Mouse (Mus musculus) liver, adult 2 months (tissue): ENCODE results near the gene Scgb3a1.

Experiments used
- CTCF ChIP-seq: fragments of 200-500 bp; IDR thresholded peaks from 2 replicates; pipeline ENCODE4 v1.5.1; 2011; ENCODE audit warnings: low read depth, low read length, control low read depth
- POLR2A ChIP-seq: fragments of 200-500 bp; IDR thresholded peaks from 2 replicates; pipeline ENCODE4 v1.6.1; 2011; ENCODE audit warnings: low read length, control low read depth; ENCODE audit not compliant: insufficient read depth; ENCODE audit errors: extremely low read depth

DNA sequence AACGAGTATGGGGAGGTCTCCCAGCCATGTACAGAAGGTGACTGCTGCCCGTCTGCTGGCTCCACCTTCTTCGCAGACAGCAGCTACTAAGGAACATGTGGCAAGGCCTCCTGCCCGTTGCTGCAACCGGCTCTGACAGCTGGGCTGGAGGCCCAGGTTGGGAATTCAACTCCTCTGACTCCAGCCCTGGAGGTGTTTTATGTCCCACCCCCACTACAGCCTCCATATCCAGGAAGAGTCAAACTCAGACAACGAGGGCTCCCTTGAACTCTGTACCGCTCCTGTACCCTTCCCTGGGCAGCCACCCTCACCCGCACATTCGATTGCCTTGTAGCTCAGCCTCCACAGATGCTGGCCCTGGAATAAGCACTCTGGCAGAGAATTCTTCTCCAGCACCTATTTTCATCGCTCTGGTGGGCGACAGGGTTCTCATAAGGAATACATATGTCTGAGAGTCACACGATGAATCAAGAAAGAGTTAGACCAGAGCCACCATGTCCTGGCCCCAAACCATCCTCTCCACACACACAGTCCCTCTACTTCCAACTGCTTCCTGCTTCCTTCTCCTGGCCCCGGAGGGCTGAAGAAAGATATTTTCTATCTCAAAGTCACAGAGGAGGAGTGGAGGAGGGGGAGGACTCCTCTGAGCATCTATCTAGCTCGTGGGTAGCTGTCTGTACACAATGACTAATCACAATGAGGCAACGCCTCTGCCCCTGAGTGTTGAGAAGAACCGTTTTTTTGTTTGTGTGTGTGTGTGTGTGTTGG is 12.2 kb upstream of the Scgb3a1 start:
- TF ChIP-seq POLR2A, result no peak
- no peak for TF ChIP-seq CTCF
